Mouse (Mus musculus) forebrain, embryonic 11.5 days (tissue): ENCODE data around the gene Mon1a. TPM values are rescaled to one million over a fixed set of nuclear protein-coding genes. Genes with fewer than 3 reads are reported as not detected.

ENCODE experiments used
- ATAC-seq: fragments of 200-750 bp; cut with Nextera tagmentation; replicated peaks from 2 replicates; pipeline ENCODE4 v1.8.0; 2017; ENCODE audit warnings: moderate TSS enrichment; ENCODE audit not compliant: low FRiP score
- DNase-seq: peaks from one replicate; pipeline ENCODE4 v3.0.0-alpha.2; 2017; ENCODE audit warnings: low spot score
- H3K27ac ChIP-seq: fragments of 300-500 bp; sonication (generic); 2 replicates; pipeline ENCODE4 v1.5.1; 2014; ENCODE audit warnings: low read depth, low read length
- H3K27me3 ChIP-seq: fragments of 300-500 bp; sonication (generic); 2 replicates; pipeline ENCODE4 v1.6.1; 2014; ENCODE audit warnings: mild to moderate bottlenecking, low read length, mixed read lengths; ENCODE audit not compliant: control insufficient read depth, insufficient read depth
- H3K36me3 ChIP-seq: fragments of 300-500 bp; sonication (generic); 2 replicates; pipeline ENCODE4 v1.6.1; 2014; ENCODE audit warnings: mild to moderate bottlenecking, low read length, moderate library complexity, mixed read lengths; ENCODE audit not compliant: control insufficient read depth, insufficient read depth
- H3K4me1 ChIP-seq: fragments of 300-500 bp; sonication (generic); replicated peaks from 2 replicates; pipeline ENCODE4 v1.6.1; 2014; ENCODE audit warnings: low read length, mixed read lengths; ENCODE audit not compliant: control insufficient read depth, insufficient read depth
- H3K4me2 ChIP-seq: fragments of 300-500 bp; sonication (generic); 2 replicates; pipeline ENCODE4 v1.6.1; 2014; ENCODE audit warnings: low read depth, mild to moderate bottlenecking, low read length, moderate library complexity, mixed read lengths; ENCODE audit not compliant: severe bottlenecking
- H3K4me3 ChIP-seq: fragments of 300-500 bp; sonication (generic); 2 replicates; pipeline ENCODE4 v1.5.1; 2014; ENCODE audit warnings: low read depth, low read length
- H3K9ac ChIP-seq: fragments of 300-500 bp; sonication (generic); 2 replicates; pipeline ENCODE4 v1.6.1; 2014; ENCODE audit warnings: low read length
- H3K9me3 ChIP-seq: fragments of 300-500 bp; sonication (generic); 2 replicates; pipeline ENCODE4 v1.6.1; 2016; ENCODE audit warnings: low read length, mixed read lengths; ENCODE audit not compliant: control insufficient read depth
- WGBS: fragments of 180-500 bp; shearing (Covaris S2); extraction: QIAGEN DNeasy Blood & Tissue Kit; methylation state at CpG from one replicate; pipeline ENCODE4 v1.1.7; 2014; 5-methylcytosine and 5-hydroxymethylcytosine counted together
- polyA plus RNA-seq: library from polyadenylated mRNA; unstranded; fragments of >200 nt; fragmentation: Nextera tagmentation; extraction: Ambion mirVana; gene quantifications from 2 replicates; pipeline ENCODE4 v1.2.1, GENCODE M21; 2014

The Mon1a gene
- polyA plus RNA-seq, result 14.7 and 14.9 TPM in 2 replicates

DNA sequence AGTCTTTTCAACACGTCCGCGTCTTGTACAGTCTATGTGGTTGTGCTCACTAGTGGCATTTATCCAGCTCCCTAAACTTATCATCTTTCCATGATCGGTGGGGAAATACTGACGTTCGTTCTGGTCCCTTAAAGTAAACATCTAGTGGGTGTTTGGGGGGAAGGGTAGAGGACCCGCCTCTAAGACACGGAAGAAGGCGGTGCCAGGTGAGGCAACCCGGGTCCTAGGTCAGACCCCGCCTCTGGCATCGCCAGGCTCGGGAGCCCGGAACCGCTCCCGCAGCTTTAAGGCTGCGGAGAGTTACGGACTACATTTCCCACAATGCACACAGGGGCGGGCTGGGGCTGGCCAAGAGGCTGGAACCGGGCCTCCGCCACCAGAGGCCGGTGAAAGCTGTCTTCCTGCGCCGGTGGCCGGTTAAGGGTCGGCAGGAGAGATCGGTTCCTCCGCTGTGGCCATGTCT, at the start of gene Mon1a:
Gene Mon1a (plus strand): TSS at position 348 of the 463 bp plus-strand sequence.
- Histone ChIP-seq H3K27me3 (peaks cover 2% of the 10 kb centered on the region), H3K4me1 (no peaks in the 10 kb centered on the region; the same call in 1 of the 2 replicates), H3K4me2 (peak within 1 kb of the TSS; percentile 90), H3K36me3 (no peaks in the 10 kb centered on the region), H3K9ac (peak within 1 kb of the TSS; percentile 75), H3K27ac (no peak within 1 kb of the TSS), H3K4me3 (peak within 1 kb of the TSS; percentile 70), H3K9me3 (no peaks in the 10 kb centered on the region)
- ATAC-seq (peak; percentile 96), DNase-seq (peak; percentile 87)
- under 1% methylated on average over 28 of the region's 28 CpGs for WGBS

GRCm38 (mm10) chr9:107838869-107839268, 49.1 kb upstream of the Mon1a start:
- Histone ChIP-seq H3K4me2 (no peak overlapping the region), H3K4me1 (no peaks in the 10 kb centered on the region), H3K4me3 (no peak overlapping the region), H3K9me3 (no peaks in the 10 kb centered on the region), H3K27ac (no peak overlapping the region), H3K27me3 (no peaks in the 10 kb centered on the region), H3K9ac (no peak overlapping the region), H3K36me3 (no peaks in the 10 kb centered on the region)
- DNase-seq (no peak), ATAC-seq (no peak)
- WGBS, result 95% methylated on average over 1 of the region's 1 CpGs

DNA sequence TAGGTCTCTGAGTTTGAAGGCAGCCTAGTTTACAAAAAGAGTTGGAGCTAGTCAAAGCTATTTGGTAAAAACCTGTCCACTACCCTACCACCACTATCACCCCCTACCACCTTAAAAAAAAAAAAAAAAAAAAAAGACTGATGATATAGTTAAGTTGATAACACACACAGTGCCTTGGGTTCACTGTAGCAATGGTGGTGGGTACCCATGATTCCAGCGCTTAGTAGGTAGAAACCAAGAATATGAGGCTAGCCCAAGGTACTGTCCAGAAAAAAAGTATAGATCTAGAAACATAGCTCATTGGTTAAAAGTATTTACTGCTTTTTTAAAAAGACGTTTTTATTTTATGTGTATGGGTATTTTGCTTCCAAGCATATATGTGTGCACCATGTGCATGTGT, 45.2 kb upstream of the Mon1a start:
- no peak overlapping the region for H3K27ac ChIP-seq
- DNase-seq, result no peak
- H3K27me3 ChIP-seq, result no peaks in the 10 kb centered on the region
- H3K4me2 ChIP-seq, result no peak overlapping the region
- H3K9me3 ChIP-seq, result no peaks in the 10 kb centered on the region
- 98% methylated on average over 2 of the region's 2 CpGs for whole genome bisulfite sequencing
- H3K9ac ChIP-seq, result no peak overlapping the region
- H3K36me3 ChIP-seq, result peaks cover 4% of the 10 kb centered on the region; the same call in 1 of the 2 replicates
- no peak for ATAC-seq
- H3K4me1 ChIP-seq, result no peaks in the 10 kb centered on the region
- H3K4me3 ChIP-seq, result no peak overlapping the region

DNA sequence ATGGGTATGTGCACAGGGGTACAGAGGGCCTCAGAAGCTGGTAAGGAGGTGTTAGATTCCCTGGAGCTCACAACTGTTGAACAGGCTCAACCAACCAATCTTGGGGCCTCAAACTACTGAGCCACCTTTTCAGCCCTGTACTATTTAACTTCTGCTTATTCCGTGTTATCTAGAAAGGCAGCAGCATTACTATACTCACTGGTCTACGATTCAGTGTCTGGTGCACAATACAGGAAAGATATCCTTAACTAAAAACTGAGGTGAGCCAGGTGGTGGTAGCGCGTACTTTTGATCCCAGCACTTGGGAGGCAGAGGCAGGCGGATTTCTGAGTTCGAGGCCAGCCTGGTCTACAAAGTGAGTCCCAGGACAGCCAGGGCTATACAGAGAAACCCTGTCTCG, 39.0 kb upstream of the Mon1a start:
- Histone ChIP-seq H3K27me3 (no peaks in the 10 kb centered on the region), H3K27ac (no peak overlapping the region), H3K4me2 (no peak overlapping the region), H3K4me3 (no peak overlapping the region), H3K4me1 (no peaks in the 10 kb centered on the region), H3K36me3 (peaks cover 4% of the 10 kb centered on the region; the same call in 1 of the 2 replicates), H3K9me3 (no peaks in the 10 kb centered on the region), H3K9ac (no peak overlapping the region)
- no peak for ATAC-seq
- WGBS, result 95% methylated on average over 7 of the region's 7 CpGs
- no peak for DNase-seq

GRCm38 (mm10) chr9:107858343-107858742, 29.6 kb upstream of the Mon1a start:
- no peak overlapping the region for H3K4me3 ChIP-seq
- no peaks in the 10 kb centered on the region for H3K27me3 ChIP-seq
- H3K9me3 ChIP-seq, result no peaks in the 10 kb centered on the region
- WGBS, result 98% methylated on average over 3 of the region's 3 CpGs
- no peak overlapping the region for H3K4me2 ChIP-seq
- no peaks in the 10 kb centered on the region; the same call in 1 of the 2 replicates for H3K36me3 ChIP-seq
- DNase-seq (no peak), ATAC-seq (no peak)
- H3K4me1 ChIP-seq, result no peaks in the 10 kb centered on the region
- H3K9ac ChIP-seq, result no peak overlapping the region
- no peak overlapping the region for H3K27ac ChIP-seq

DNA sequence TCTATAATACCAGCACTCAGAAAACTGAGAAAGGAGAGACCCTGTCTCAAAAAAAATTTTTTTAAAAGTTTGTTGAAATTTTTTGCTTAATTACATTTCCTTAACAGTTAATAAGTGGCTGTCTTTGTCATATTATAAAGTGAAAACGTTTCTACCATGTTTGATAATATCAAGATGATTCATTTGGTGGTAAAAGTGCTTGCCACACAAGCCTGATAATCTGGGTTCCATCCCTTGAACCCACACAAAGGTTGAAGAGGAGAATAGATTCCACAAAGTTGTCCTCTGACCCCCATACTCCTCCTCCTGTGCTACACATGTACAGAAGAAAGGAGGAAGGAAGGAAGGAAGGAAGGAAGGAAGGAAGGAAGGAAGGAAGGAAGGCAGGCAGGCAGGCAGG, 23.5 kb upstream of the Mon1a start:
- 80% methylated on average over 1 of the region's 1 CpGs for WGBS
- H3K27me3 ChIP-seq, result no peaks in the 10 kb centered on the region
- ATAC-seq (no peak), DNase-seq (no peak)
- H3K4me2 ChIP-seq, result no peak overlapping the region
- H3K9ac ChIP-seq, result no peak overlapping the region
- no peaks in the 10 kb centered on the region for H3K4me1 ChIP-seq
- H3K36me3 ChIP-seq, result no peaks in the 10 kb centered on the region; the same call in 1 of the 2 replicates
- H3K27ac ChIP-seq, result no peak overlapping the region
- H3K9me3 ChIP-seq, result no peaks in the 10 kb centered on the region
- no peak overlapping the region for H3K4me3 ChIP-seq

DNA sequence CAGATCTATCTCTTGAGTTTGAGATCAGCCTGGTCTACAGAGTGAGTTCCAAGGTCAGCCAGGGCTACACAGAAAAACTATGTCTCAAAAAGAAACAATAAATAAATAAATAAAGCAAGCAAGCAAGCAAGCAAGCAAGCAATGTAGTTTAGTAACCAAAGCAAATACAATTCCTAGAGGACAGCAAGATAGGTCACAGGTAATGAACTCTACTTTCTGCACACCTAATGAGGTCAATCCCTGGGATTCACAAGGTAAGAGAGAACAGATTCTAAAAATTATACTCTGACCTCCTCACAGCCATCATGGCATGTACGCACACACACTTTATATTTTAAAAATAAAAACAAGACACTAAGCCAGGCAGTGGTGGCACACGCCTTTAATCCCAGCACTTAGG, 21.9 kb upstream of the Mon1a start:
- Histone ChIP-seq H3K36me3 (no peaks in the 10 kb centered on the region), H3K4me1 (no peaks in the 10 kb centered on the region), H3K9ac (no peak overlapping the region), H3K4me2 (no peak overlapping the region), H3K4me3 (no peak overlapping the region), H3K27me3 (no peaks in the 10 kb centered on the region), H3K9me3 (no peaks in the 10 kb centered on the region), H3K27ac (no peak overlapping the region)
- ATAC-seq, result no peak
- 97% methylated on average over 2 of the region's 2 CpGs for WGBS
- no peak for DNase-seq

- Histone ChIP-seq H3K9me3 (no peaks in the 10 kb centered on the region), H3K4me1 (peaks cover 4% of the 10 kb centered on the region; the same call in 1 of the 2 replicates), H3K27me3 (no peaks in the 10 kb centered on the region), H3K27ac (peak overlapping the region; percentile 94), H3K4me3 (peak overlapping the region; percentile 97), H3K4me2 (peak overlapping the region; percentile 77), H3K36me3 (no peaks in the 10 kb centered on the region), H3K9ac (peak overlapping the region; percentile 98)
- WGBS, result under 1% methylated on average over 79 of the region's 80 CpGs
- ATAC-seq (peak; percentile 99), DNase-seq (peak; percentile 95)
These were observed 15.4 kb upstream of the Mon1a start for GRCm38 (mm10) chr9:107872350-107873098.

- no peaks in the 10 kb centered on the region for H3K36me3 ChIP-seq
- peak within 1 kb of the TSS; percentile 94 for H3K27ac ChIP-seq
- ATAC-seq, result no peak
- no peaks in the 10 kb centered on the region for H3K9me3 ChIP-seq
- DNase-seq, result no peak
- H3K4me2 ChIP-seq, result peak within 1 kb of the TSS; percentile 77
- H3K4me3 ChIP-seq, result peak within 1 kb of the TSS; percentile 97
- H3K9ac ChIP-seq, result peak within 1 kb of the TSS; percentile 98
- no peaks in the 10 kb centered on the region for H3K27me3 ChIP-seq
- WGBS, result 12% methylated on average over 14 of the region's 14 CpGs
- H3K4me1 ChIP-seq, result peaks cover 4% of the 10 kb centered on the region; the same call in 1 of the 2 replicates
These were observed 14.8 kb upstream of the Mon1a start, which contains the start of gene Rbm6 for GRCm38 (mm10) chr9:107873137-107873536. Gene Rbm6, minus strand, starts transcription at chr9:107873237.
